In genomic region chr19:55253239-55253569, GRCm38 (mm10) we compare ENCODE assay signal across 8 mouse cellular contexts. TPM values are rescaled to one million over a fixed set of nuclear protein-coding genes. Genes with fewer than 3 reads are reported as not detected.
DNase-seq lines count a peak whose midpoint lies in the region; ATAC-seq and TF ChIP-seq lines count a peak whose summit lies in the region.

No protein-coding gene starts in this region.

- no peak for TF ChIP-seq CTCF in kidney, adult 2 months (conservative IDR thresholded peaks at IDR 0.05; ENCODE audit: insufficient read depth, insufficient read length, low read depth, low read length)
- no peak for TF ChIP-seq CTCF in bone marrow, adult 2 months (IDR thresholded peaks at IDR 0.05; ENCODE audit: control insufficient read depth, insufficient read depth, low read length)

- no peak for TF ChIP-seq POLR2A in kidney, adult 2 months (IDR thresholded peaks at IDR 0.05; ENCODE audit: low read depth, low read length)
- TF ChIP-seq POLR2A in bone marrow, adult 2 months (IDR thresholded peaks at IDR 0.05; ENCODE audit: borderline replicate concordance, control insufficient read depth, low read depth, low read length), result no peak

- no peaks in the 10 kb centered on the region for H3K27me3 ChIP-seq in kidney, adult 2 months (replicated peaks; ENCODE audit: control insufficient read depth, insufficient read depth, low read length)

- H3K4me1 ChIP-seq in kidney, adult 2 months (ENCODE audit: control insufficient read depth, insufficient read depth, low read length), result peaks cover 9% of the 10 kb centered on the region
- peaks cover 12% of the 10 kb centered on the region; the same call in 1 of the 2 replicates for H3K4me1 ChIP-seq in bone marrow, adult 2 months (ENCODE audit: control insufficient read depth, insufficient read depth, low read length)

- H3K27ac ChIP-seq in kidney, adult 2 months (ENCODE audit: insufficient read depth, low read depth, low read length), result peak overlapping the region; percentile 92
- peak overlapping the region; percentile 83 for H3K27ac ChIP-seq in bone marrow, adult 2 months (ENCODE audit: control insufficient read depth, insufficient read depth, low read depth, low read length, poor library complexity)

- peak; percentile 2 for ATAC-seq in granulocyte monocyte progenitor cell, adult 5-6 weeks (replicated peaks; ENCODE audit: poor library complexity, severe bottlenecking)

- WGBS in kidney, adult 2 months, result under 1% methylated on average over 9 of the region's 9 CpGs
- 0% methylated on average over 9 of the region's 9 CpGs for WGBS in bone marrow, adult 2 months

- H3K4me3 ChIP-seq in kidney, adult 2 months (ENCODE audit: insufficient read depth, low read depth, low read length), result peak overlapping the region; percentile 64
- peak overlapping the region; percentile 74 for H3K4me3 ChIP-seq in bone marrow, adult 2 months (replicated peaks; ENCODE audit: control insufficient read depth, low read depth, low read length)

- no peak for DNase-seq in kidney, adult 2 months
- no peak for DNase-seq in kidney, postnatal 25 days
- DNase-seq in lung, postnatal 10 days, result peak; percentile 39
- DNase-seq in layer of hippocampus, adult 8-10 months (ENCODE audit: low spot score in 2 of 2), result no peak
- no peak for DNase-seq in layer of hippocampus, postnatal 36 days
- no peak for DNase-seq in testis, postnatal 10 days (ENCODE audit: low spot score)

- H3K36me3 ChIP-seq in kidney, adult 2 months (ENCODE audit: control insufficient read depth, insufficient read depth, low read length), result no peaks in the 10 kb centered on the region

RNA-seq across cellular contexts. Expression of gene Acsl5, which starts 1.5 kb away (rescaled TPM):
- 26.8 and 29.3 TPM in 2 replicates for polyA plus RNA-seq in kidney, adult 2 months (2012; rRNA removed)
- 58.1 and 82.2 TPM in 2 replicates for polyA plus RNA-seq in bone marrow, adult 2 months (2011; ENCODE audit: insufficient read depth, insufficient read length, low replicate concordance, missing spikeins)
- 68.6 and 120 TPM in 2 replicates for total RNA-seq in granulocyte monocyte progenitor cell, adult 5-6 weeks (2014; fragmentation: Nextera tagmentation)
- 127 and 204 TPM in 2 replicates for total RNA-seq in granulocyte monocyte progenitor cell, adult 5-6 weeks (2017)
- 10 to 100 TPM; 38.6 to 47.6 (median 42.6) TPM for total RNA-seq in layer of hippocampus, adult 8-10 months (2022)
- 10 to 100 TPM; 32.2 to 34.9 TPM for total RNA-seq in layer of hippocampus, postnatal 36 days (2021)

RNA-seq across cellular contexts. Expression of gene Gucy2g, which starts 12.2 kb away (rescaled TPM):
- polyA plus RNA-seq in kidney, adult 2 months (2012; rRNA removed), result 0.88 and 1.1 TPM in 2 replicates
- polyA plus RNA-seq in bone marrow, adult 2 months (2011; ENCODE audit: insufficient read depth, insufficient read length, low replicate concordance, missing spikeins), result not detected in 2 replicates
- total RNA-seq in granulocyte monocyte progenitor cell, adult 5-6 weeks (2014; fragmentation: Nextera tagmentation), result not detected in 2 replicates
- not detected in 2 replicates for total RNA-seq in granulocyte monocyte progenitor cell, adult 5-6 weeks (2017)
- total RNA-seq in layer of hippocampus, adult 8-10 months (2022), result 1 to 10 TPM; 1.2 to 1.4 (median 1.3) TPM
- under 1 TPM; 0.72 to 0.96 TPM for total RNA-seq in layer of hippocampus, postnatal 36 days (2021)
